Mouse (Mus musculus) heart, adult 2 months (tissue): ENCODE measurements around the gene Znrf3. TPM values are rescaled to one million over a fixed set of nuclear protein-coding genes. Genes with fewer than 3 reads are reported as not detected.
A peak's percentile ranks its signal among the peaks of the same experiment; 100 is the strongest.

Experiments used
- DNase-seq, 2 experiments: peaks; one replicate each; pipeline ENCODE4 v3.0.0; 2021
- H3K27ac ChIP-seq: fragments of 200-600 bp; 2 replicates; pipeline ENCODE4 v1.8.1; 2022
- H3K27me3 ChIP-seq: fragments of 200-500 bp; 2 replicates; pipeline ENCODE4 v1.6.1; 2012; ENCODE audit warnings: mild to moderate bottlenecking, low read length, inconsistent platforms, mixed read lengths; ENCODE audit not compliant: control insufficient read depth, insufficient read depth
- H3K36me3 ChIP-seq: fragments of 200-500 bp; 2 replicates; pipeline ENCODE4 v1.6.1; 2012; ENCODE audit warnings: low read length, inconsistent platforms; ENCODE audit not compliant: control insufficient read depth, insufficient read depth
- H3K4me1 ChIP-seq: fragments of 200-500 bp; 2 replicates; pipeline ENCODE4 v1.6.1; 2011; ENCODE audit warnings: low read length; ENCODE audit not compliant: control insufficient read depth, insufficient read depth
- H3K4me3 ChIP-seq: fragments of 200-600 bp; 2 replicates; pipeline ENCODE4 v1.8.1; 2022
- H3K79me2 ChIP-seq: fragments of 200-500 bp; replicated peaks from 2 replicates; pipeline ENCODE4 v1.6.1; 2012; ENCODE audit warnings: mild to moderate bottlenecking, inconsistent platforms, low read length, moderate library complexity, mixed read lengths; ENCODE audit not compliant: control insufficient read depth, insufficient read depth
- H3K9ac ChIP-seq: fragments of 200-500 bp; 2 replicates; pipeline ENCODE4 v1.6.1; 2012; ENCODE audit warnings: low read depth, mild to moderate bottlenecking, control low read depth, inconsistent platforms, low read length, mixed read lengths
- CTCF ChIP-seq: fragments of 200-600 bp; IDR thresholded peaks from 2 replicates; pipeline ENCODE4 v1.8.1; 2022; ENCODE audit warnings: antibody characterized with exemption, mild to moderate bottlenecking, moderate library complexity
- EP300 ChIP-seq: fragments of 200-500 bp; IDR thresholded peaks from 2 replicates; pipeline ENCODE4 v1.6.1; 2011; ENCODE audit warnings: low read depth, low read length, control low read depth; ENCODE audit not compliant: insufficient read depth
- POLR2A ChIP-seq: fragments of 200-500 bp; IDR thresholded peaks from 2 replicates; pipeline ENCODE4 v1.6.1; 2011; ENCODE audit warnings: mild to moderate bottlenecking, low read depth, low read length, control low read depth; ENCODE audit not compliant: insufficient read depth
- WGBS: fragments of 180-500 bp; shearing (Covaris S2); methylation state at CpG from one replicate; pipeline ENCODE4 v1.1.7; 2018; 5-methylcytosine and 5-hydroxymethylcytosine counted together
- intact Hi-C: fragments of 180-260 bp; cut with DNase I; formaldehyde crosslinking; loops from one replicate; pipeline ENCODE4 v1.15.1; 2025
- polyA plus RNA-seq: library from polyadenylated mRNA; depleted of rRNA; stranded (reverse); fragments of >200 nt; gene quantifications from 2 replicates; pipeline ENCODE4 v1.2.3, GENCODE M21; 2012
- total RNA-seq, 2 experiments: library from RNA; stranded (reverse); gene quantifications; 2 replicates each; pipeline ENCODE4 v1.2.3; 2021

The Znrf3 gene
- total and polyA plus RNA-seq, 3 experiments: 2.9 to 7.3 (median 7.3) TPM

- H3K4me3 ChIP-seq: no peak overlapping the region
- H3K9ac ChIP-seq: no peak overlapping the region
- H3K79me2 ChIP-seq: no peaks in the 10 kb centered on the region
- no peak for TF ChIP-seq EP300
- TF ChIP-seq POLR2A: no peak
- peak; percentile 89 for TF ChIP-seq CTCF
- 10% methylated on average over 5 of the region's 5 CpGs for WGBS
- DNase-seq: peak; percentile 46 to 55
- H3K27ac ChIP-seq: no peak overlapping the region
- H3K4me1 ChIP-seq: peaks cover 1% of the 10 kb centered on the region; the same call in 1 of the 2 replicates
- H3K36me3 ChIP-seq: no peaks in the 10 kb centered on the region
- H3K27me3 ChIP-seq: no peaks in the 10 kb centered on the region
- intact Hi-C loops: loop anchor here (1.0 to 10.0 kb wide), 4 partner anchors 184 to 359 kb away; no protein-coding TSS in a partner anchor
These were observed 29.5 kb upstream of the Znrf3 start for GRCm38 (mm10) chr11:5474130-5474529.

DNA sequence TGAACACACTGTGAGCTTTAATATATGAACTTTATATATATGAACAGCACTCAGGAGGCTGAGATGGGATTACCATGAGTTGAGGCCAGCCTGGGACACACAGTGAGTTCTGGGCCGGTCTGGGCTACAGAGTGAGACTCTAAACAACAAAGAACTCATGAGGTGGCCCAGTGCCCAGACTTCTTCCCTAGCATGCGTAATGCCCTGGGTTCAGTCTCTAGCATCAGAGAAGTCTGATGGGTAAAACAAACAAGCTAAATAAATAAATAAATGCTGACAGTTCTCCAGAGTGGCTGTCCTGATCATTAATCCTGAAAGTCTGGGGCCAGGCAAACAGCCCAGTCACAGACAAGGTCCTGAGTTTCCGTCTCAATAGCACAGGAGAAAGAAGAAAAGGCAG is 25.4 kb upstream of the Znrf3 start:
- no peaks in the 10 kb centered on the region for H3K79me2 ChIP-seq
- H3K4me1 ChIP-seq: peaks cover 1% of the 10 kb centered on the region; the same call in 1 of the 2 replicates
- H3K36me3 ChIP-seq: no peaks in the 10 kb centered on the region
- DNase-seq: no peak
- WGBS: 68% methylated on average over 3 of the region's 3 CpGs
- no peak overlapping the region for H3K9ac ChIP-seq
- no peak overlapping the region for H3K4me3 ChIP-seq
- H3K27me3 ChIP-seq: no peaks in the 10 kb centered on the region
- no peak for TF ChIP-seq CTCF
- TF ChIP-seq EP300: no peak
- TF ChIP-seq POLR2A: no peak
- H3K27ac ChIP-seq: no peak overlapping the region
- intact Hi-C loops: loop anchor here (5.0 to 10.0 kb wide), 3 partner anchors 288 to 355 kb away; no protein-coding TSS in a partner anchor

DNA sequence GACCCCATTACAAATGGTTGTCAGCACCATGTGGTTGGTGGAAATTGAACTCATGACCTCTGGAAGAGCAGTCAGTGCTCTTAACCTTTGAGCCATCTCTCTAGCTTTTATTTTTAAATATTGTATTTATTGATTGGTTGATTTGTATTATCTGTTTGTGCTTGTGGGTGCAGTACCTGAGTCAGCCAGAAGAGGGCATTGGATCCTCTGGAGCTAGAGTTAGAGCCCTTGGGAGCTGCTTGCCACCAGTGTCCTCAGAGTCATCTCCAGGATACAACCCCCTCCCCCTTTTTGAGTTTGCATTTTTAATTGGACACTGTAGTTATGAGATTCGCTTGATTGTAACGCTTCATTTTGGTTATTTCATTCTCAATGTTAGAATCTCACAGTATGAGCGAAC is 24.4 kb upstream of the Znrf3 start:
- intact Hi-C loops: no loop called here

DNA sequence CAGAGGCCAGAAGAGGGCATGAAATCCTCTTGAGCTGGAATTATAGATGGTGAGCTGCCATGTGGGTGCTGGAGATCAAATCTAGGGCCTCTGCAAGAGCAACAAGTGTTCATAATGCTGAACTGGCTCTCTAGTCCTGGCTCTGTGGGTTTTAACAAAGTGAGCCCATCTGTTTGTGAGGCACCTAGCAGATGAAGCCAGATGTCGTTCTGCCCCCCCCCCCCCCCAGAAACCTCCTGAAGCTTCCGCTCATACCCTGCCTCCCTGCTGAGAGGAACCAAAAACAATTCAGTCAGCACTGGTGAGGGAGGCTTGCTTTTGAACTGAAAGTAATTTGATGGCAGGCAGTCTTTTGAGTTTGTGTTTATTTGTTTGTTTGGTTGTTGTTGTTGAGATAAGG is 23.8 kb upstream of the Znrf3 start:
- no peak overlapping the region for H3K9ac ChIP-seq
- H3K36me3 ChIP-seq: no peaks in the 10 kb centered on the region
- intact Hi-C loops: no loop called here
- no peak for DNase-seq
- H3K79me2 ChIP-seq: no peaks in the 10 kb centered on the region
- H3K4me1 ChIP-seq: no peaks in the 10 kb centered on the region
- H3K4me3 ChIP-seq: no peak overlapping the region
- H3K27ac ChIP-seq: no peak overlapping the region
- WGBS: 57% methylated on average over 2 of the region's 2 CpGs
- TF ChIP-seq CTCF (no peak), POLR2A (no peak), EP300 (no peak)
- no peaks in the 10 kb centered on the region for H3K27me3 ChIP-seq

More for the DNA sequence above, 24.4 kb upstream of the Znrf3 start:
- no peaks in the 10 kb centered on the region for H3K4me1 ChIP-seq
- H3K79me2 ChIP-seq: no peaks in the 10 kb centered on the region
- peak; percentile 20 to 59 for DNase-seq
- no peak overlapping the region for H3K9ac ChIP-seq
- no peaks in the 10 kb centered on the region for H3K36me3 ChIP-seq
- no peaks in the 10 kb centered on the region for H3K27me3 ChIP-seq
- WGBS: 87% methylated on average over 3 of the region's 3 CpGs
- no peak overlapping the region for H3K27ac ChIP-seq
- TF ChIP-seq CTCF: peak; percentile 85
- no peak for TF ChIP-seq POLR2A
- TF ChIP-seq EP300: no peak
- no peak overlapping the region for H3K4me3 ChIP-seq

- Histone ChIP-seq H3K9ac (no peak overlapping the region), H3K79me2 (no peaks in the 10 kb centered on the region), H3K36me3 (no peaks in the 10 kb centered on the region), H3K4me1 (no peaks in the 10 kb centered on the region), H3K27ac (no peak overlapping the region), H3K4me3 (no peak overlapping the region), H3K27me3 (no peaks in the 10 kb centered on the region)
- no peak for DNase-seq
- intact Hi-C loops: no loop called here
- TF ChIP-seq CTCF: no peak
- no peak for TF ChIP-seq EP300
- TF ChIP-seq POLR2A: no peak
- WGBS: 73% methylated on average over 6 of the region's 6 CpGs
These were observed 7.3 kb upstream of the Znrf3 start for GRCm38 (mm10) chr11:5451923-5452322.

DNA sequence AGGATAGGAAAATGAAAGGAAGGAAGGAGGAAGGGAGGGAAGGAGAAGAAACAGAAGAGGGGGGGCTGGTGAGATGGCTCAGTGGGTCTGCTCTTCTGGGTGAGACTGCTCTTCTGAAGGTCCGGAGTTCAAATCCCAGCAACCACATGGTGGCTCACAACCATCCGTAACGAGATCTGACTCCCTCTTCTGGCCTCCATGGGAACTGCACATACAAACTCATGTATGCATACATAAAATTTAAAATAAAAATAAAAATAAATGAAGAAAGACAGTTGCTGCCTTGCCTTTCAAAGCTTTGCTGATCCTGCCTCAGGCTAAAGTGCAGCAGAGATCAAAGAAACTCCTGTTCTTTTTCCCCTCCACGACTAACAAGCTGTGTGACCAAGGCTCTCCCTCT is 6.7 kb upstream of the Znrf3 start:
- TF ChIP-seq CTCF (peak; percentile 58), POLR2A (no peak), EP300 (no peak)
- H3K9ac ChIP-seq: no peak overlapping the region
- no peak for DNase-seq
- no peaks in the 10 kb centered on the region for H3K36me3 ChIP-seq
- no peaks in the 10 kb centered on the region for H3K4me1 ChIP-seq
- H3K79me2 ChIP-seq: no peaks in the 10 kb centered on the region
- no peak overlapping the region for H3K4me3 ChIP-seq
- no peaks in the 10 kb centered on the region for H3K27me3 ChIP-seq
- intact Hi-C loops: no loop called here
- 62% methylated on average over 4 of the region's 4 CpGs for WGBS
- H3K27ac ChIP-seq: no peak overlapping the region
